Mouse (Mus musculus): ENCODE data around the gene Lyz1.
"Not testable (repeated sequence)": the region's sequence is repeated elsewhere in the genome, so short reads cannot be mapped to it uniquely, and the experiment has no call there.

The Lyz1 gene

DNA sequence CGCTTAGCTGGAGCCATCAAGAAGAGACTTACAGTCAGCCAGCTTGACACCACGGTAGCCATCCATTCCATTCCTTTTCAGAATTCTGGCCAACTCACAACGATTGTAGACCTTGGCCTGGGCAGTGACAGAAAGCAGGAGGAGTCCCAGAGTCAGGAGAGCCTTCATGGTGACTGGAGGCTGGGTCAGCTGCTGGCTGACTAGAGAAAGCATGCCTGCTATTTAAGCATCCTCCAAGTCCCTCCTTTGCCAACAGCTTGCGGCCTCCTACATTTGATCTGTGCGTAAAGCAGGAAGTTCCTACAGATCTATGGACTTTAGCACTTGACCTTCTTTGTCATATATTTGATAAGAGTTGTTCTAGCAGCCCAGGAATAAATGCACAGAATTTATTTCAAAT is at the start of gene Lyz1:
TSS of gene Lyz1 (minus strand) at position 198 of the 400 bp plus-strand sequence.
- in situ Hi-C loops (cut with MboI; ENCODE audit: low pct_unique_long_range_greater_than_20kb in 1 of 2, low sequenced_read_pairs in 2 of 2, unreplicated experiment in 1 of 2) = no loop called here

DNA sequence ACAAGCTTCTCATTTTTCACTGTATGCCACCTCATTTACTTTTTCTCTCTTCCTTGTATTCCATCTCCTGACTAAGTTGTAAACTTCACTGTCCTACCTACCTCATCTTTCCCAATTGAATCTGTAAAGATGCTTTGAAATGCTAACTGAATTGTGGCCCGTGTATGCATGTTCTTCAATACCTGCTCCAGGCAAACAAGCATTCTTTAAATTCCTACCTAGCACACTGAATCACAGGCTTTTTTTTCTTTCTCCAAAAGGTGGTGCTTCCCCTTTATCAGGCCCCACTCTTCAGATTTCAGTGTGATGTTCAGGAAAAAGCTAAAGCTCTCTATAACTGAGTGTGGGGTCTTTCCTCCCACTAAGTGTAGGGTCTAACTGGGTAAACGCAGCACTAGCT is 49.7 kb upstream of the Lyz1 start:
- in situ Hi-C loops (cut with MboI; ENCODE audit: low pct_unique_long_range_greater_than_20kb in 1 of 2, low sequenced_read_pairs in 2 of 2, unreplicated experiment in 1 of 2) = no loop called here

DNA sequence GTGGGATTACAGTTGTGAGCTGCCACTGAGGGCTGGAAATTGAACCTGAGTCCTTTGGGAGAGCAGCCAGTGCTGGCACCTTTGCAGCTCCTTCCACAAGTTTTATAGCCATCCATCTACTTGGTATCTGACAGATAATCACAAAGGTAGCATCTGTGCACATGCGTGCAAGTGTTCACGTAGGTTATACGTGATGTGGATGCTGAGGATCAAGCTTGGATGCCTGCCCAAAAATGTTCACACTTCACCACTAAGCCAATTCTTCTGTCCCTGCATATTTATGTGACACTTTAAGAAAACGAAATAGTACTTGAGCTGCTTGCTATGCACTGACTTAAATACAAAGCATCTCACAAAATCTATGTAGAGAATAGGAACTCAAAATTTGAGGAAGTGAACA is 48.4 kb upstream of the Lyz1 start:
- in situ Hi-C loops (cut with MboI; ENCODE audit: low pct_unique_long_range_greater_than_20kb in 1 of 2, low sequenced_read_pairs in 2 of 2, unreplicated experiment in 1 of 2) = no loop called here

DNA sequence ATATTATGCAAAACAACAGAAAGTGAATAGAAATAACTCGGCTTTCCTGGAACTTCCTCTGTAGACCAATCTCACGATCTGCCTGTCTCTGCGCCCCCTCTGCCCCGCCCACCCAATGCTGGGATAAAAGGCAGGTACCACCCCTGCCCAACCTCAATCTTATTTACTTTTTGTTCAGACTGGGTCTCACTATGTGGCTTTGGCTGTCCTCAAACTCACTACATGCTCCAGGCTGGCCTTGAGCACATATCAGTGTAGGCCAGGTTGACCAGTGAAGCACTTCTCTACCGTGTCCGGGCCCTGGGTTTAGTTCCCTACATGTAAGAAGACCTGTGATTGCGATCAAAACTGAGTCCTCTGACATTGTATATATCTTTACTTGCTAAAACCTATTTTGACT is 46.6 kb upstream of the Lyz1 start:
- in situ Hi-C loops (cut with MboI; ENCODE audit: low pct_unique_long_range_greater_than_20kb in 1 of 2, low sequenced_read_pairs in 2 of 2, unreplicated experiment in 1 of 2) = no loop called here

DNA sequence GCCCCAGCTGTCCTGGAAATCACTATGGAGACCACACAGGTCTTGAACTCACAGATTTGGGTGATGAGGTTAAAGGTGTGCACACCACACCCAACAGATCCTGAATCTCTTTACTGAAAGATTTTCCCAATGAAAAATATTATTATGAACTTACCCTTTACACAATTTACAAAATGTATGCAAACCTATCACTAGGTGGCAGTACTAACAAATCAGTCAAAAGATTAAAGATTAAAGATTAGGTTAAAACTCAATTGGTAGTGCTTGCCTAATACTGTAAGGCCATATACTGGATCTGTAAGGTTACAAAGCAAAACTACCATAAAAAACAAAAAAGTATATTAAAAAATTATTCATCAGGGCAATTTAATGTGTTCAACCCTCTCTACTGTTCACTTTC is 45.3 kb upstream of the Lyz1 start:
- in situ Hi-C loops (cut with MboI; ENCODE audit: low pct_unique_long_range_greater_than_20kb in 1 of 2, low sequenced_read_pairs in 2 of 2, unreplicated experiment in 1 of 2) = no loop called here

DNA sequence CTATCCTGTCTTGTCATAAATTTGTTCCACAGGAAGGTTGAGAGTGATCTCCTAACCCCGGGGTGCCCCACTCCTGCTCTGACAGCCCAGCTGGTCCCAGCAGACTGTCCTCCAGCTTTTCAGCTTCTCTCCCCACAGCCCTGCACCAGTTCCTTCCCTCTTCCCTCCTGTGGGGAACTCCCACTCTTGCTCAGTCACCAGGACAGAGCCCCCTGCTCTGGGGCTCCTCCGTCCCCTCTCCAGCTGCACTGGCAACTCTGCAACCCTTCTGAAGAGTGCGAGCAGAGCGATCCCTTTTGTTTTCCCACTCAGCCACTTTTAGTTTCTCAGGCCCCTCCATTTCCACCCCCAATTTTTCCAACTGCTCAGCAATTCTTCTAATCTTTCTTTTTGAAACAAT is 43.0 kb upstream of the Lyz1 start:
- in situ Hi-C loops (cut with MboI; ENCODE audit: low pct_unique_long_range_greater_than_20kb in 1 of 2, low sequenced_read_pairs in 2 of 2, unreplicated experiment in 1 of 2) = no loop called here

DNA sequence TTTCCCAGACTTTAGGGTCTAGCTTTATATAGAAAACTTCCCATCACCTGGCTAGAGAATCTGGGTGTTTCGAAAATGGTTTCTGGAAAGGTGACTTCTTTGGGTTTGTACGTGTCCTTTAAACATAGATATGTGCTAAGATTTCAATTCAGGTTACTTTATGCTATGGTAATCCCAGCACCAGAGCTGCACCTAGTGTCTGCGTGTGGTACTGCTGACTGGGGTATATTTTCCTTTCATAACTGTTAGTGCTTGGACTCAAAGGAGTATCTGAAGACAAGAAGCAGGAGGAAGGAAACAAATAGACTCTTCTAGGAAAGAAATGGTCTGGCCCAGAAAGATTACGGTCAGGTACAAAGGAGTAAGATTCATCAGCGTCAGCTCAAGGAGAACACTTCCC is 37.9 kb upstream of the Lyz1 start:
- in situ Hi-C loops (cut with MboI; ENCODE audit: low pct_unique_long_range_greater_than_20kb in 1 of 2, low sequenced_read_pairs in 2 of 2, unreplicated experiment in 1 of 2) = no loop called here

DNA sequence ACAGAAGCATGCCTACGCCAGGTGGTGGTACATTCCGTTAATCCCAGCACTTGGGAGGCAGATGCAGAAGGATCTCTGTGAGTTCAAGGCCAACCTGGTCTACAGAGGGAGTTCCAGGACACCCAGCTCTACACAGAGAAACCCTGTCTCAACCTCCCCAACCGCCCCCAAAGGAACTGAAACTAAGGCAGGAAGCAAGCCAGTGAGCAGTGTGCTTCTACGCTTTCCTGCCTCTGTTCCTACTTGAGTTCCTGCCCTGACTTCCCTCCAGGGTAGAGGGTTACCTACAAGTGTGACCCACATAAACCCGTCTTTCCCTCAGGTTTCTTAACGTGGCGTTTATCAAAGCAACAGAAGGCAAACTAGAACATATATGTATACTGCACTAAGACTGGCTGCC is 31.1 kb upstream of the Lyz1 start:
- in situ Hi-C loops (cut with MboI; ENCODE audit: low pct_unique_long_range_greater_than_20kb in 1 of 2, low sequenced_read_pairs in 2 of 2, unreplicated experiment in 1 of 2) = no loop called here

DNA sequence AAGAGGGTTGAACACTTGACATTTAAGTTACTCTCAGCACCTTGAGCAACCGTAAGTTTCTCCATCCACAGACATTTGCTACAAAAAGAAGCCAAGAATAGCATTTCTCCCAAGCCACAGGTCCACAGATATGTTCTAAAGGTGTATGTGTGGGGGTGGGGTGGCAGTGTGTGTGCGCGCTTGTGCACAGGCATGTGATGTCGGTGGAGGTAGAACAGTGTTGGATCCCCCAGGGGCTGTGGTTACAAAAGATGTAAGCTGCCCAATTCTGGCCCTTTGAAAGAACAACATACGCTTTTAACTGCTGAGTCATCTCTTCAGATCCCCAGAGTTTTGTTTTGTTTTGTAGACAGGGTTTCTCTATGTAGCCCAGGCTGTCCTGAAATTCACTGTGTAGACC is 30.0 kb upstream of the Lyz1 start:
- in situ Hi-C loops (cut with MboI; ENCODE audit: low pct_unique_long_range_greater_than_20kb in 1 of 2, low sequenced_read_pairs in 2 of 2, unreplicated experiment in 1 of 2) = no loop called here

DNA sequence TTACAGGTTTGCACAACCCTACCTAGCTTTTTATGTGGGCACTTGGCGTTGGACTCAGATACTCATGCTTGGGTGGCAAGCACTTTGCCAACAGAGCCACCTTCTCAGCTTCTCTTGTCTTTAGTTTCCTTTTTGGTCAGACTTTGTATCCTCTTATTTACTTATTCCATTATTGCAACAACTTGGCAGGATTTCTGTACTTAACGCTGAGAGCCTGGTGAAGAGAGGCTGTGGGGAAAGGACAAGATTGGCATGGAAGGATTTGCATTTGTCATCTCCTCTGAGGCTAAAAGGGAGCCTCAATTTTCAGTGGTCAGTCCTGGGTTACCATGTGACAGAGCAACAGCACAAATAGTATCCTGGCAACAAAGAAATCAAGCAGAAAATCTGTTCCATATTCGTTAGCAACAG is 27.9 kb upstream of the Lyz1 start:
- in situ Hi-C loops (cut with MboI; ENCODE audit: low pct_unique_long_range_greater_than_20kb in 1 of 2, low sequenced_read_pairs in 2 of 2, unreplicated experiment in 1 of 2) = no loop called here

DNA sequence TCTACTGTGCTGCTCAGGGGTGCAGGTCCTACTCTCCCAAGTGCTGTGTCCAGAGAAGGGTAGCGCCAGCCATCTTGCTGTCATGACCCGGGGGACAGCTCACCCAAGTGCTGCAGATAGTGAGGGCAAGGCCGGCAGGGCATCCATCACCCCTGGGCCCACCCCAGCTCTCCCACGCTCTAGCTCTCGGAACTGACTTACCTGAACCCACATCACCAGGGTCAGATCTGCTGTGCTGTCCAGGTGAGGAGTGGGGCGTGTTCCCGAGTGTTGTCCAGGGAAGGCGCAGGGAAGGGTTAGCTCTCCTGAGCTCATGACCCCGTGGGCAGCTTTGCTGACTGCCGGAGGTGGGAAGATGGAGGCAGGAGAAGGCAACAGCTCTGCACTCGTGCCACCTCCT is 23.7 kb upstream of the Lyz1 start:
- in situ Hi-C loops (cut with MboI; ENCODE audit: low pct_unique_long_range_greater_than_20kb in 1 of 2, low sequenced_read_pairs in 2 of 2, unreplicated experiment in 1 of 2) = no loop called here

DNA sequence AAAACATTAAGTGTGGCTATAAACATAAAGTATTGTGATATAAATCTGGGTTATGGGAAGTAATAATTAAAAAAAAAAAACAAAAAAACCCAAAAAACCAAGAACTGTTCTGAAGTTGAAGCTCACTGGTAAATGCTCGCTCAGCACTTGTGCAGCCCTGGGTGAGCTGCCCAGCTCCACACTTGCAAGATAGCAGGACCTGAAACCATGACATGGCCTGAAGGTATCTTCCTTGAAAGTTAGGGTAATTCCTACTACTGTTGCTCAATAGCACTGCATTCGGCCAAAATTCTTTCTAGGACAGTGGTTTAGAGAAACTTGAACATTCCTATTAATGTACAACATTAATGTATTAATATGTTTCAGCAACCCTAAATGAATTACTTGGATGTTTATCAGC is 20.5 kb upstream of the Lyz1 start:
- in situ Hi-C loops (cut with MboI; ENCODE audit: low pct_unique_long_range_greater_than_20kb in 1 of 2, low sequenced_read_pairs in 2 of 2, unreplicated experiment in 1 of 2) = no loop called here

DNA sequence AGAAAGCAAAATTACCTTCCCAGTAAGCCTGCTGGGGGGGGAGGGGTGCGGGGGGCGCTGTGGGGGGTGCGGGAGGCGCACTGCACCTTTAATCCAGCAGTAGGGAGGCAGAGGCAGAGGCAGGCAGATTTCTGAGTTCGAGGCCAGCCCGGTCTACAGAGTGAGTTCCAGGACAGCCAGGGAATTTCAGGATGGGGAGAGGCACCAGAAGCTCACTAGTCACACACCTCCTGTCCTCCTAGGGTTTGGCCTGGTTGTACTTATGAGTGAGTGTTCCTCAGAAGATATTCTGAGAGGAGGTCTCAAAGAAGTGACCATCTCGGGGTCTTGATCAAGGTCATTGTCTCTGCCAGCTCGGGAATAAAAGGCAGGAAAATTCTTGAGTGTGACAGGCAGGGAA is 19.5 kb upstream of the Lyz1 start:
- in situ Hi-C loops (cut with MboI; ENCODE audit: low pct_unique_long_range_greater_than_20kb in 1 of 2, low sequenced_read_pairs in 2 of 2, unreplicated experiment in 1 of 2) = no loop called here

DNA sequence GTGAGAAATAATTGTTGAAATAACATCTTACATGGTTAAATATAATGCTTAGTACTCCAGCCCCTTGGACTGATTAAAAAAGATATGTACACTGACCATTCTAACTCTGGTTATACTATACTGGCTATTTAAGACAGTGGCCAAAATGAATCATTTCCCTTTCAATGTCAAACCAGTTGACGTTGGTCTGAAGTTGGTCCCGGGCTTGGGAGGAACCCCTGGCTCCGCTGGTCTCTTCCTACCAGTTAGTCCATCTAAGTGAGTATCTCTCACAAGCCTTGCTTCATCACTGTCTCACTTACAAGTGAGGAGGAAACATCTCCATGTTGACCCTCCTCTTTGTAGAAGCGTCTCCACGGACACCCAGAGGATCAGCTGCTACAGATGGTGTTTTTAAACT is 11.7 kb upstream of the Lyz1 start:
- in situ Hi-C loops (cut with MboI; ENCODE audit: low pct_unique_long_range_greater_than_20kb in 1 of 2, low sequenced_read_pairs in 2 of 2, unreplicated experiment in 1 of 2) = no loop called here

DNA sequence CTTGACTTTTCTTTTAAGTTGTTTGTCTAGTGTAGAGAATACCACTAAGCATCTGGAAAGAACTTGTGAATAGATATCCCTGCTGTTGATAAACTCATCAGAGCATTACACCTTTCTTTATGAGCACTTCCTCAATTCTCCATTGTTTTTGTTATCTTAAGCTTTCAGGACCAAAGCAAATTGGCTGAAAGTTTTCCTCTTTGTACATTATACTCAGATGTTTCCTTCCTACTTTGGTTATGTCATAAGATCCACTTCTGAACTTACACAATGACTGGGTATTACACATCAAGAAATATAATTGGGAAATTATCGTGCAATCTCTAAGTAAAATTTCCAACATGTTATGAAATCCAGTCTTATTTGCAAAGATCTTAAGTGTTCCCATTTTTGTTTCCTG is 9.0 kb upstream of the Lyz1 start:
- in situ Hi-C loops (cut with MboI; ENCODE audit: low pct_unique_long_range_greater_than_20kb in 1 of 2, low sequenced_read_pairs in 2 of 2, unreplicated experiment in 1 of 2) = no loop called here

DNA sequence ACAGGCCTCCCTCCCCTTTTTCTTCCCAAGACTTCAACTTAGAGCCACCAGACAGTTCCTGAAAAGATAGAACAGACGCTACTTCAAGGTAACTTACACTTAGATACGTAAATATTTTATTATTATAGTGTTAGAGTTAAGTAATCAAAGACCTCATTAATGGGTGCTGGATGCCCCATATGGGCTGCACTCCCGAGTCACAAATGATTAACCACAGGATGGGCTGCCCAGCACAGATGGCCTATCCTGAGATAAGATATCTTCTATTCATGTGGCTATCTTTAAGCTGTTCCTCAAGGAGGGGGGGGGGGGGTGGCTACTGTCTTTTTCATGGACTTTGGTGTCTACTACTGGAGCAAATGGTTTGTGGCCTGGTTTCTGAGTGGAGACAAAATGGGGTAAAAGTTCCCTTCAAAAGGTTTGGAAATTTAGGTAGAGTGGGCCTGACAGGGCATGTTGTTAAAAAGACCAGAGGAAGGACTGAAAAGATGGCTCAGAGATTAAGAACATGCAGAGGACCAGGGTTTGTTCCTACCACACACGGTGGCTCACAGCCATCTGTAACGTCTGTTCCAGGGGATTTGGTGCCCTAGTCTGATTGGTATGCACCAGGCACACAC is 7.3 kb upstream of the Lyz1 start:
- in situ Hi-C loops (cut with MboI; ENCODE audit: low pct_unique_long_range_greater_than_20kb in 1 of 2, low sequenced_read_pairs in 2 of 2, unreplicated experiment in 1 of 2) = no loop called here

DNA sequence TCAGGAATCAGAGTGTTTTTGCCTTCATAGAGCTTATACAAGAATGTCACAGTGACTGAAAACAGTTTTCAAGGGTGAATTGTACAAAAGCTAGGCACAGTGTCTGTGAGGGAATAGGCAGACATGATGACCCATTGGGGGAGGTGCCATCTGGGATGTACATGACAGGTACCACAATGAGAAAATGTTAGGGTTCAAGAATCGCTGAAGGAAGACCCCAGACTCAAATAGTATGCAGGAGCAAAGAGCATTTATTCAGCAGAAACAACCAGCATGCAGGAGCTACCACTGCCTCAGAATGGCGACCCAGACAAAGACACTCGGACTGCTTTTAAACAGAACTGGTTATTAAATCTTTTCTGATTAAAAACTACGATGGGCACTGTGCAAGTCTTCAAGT is 6.4 kb upstream of the Lyz1 start:
- in situ Hi-C loops (cut with MboI; ENCODE audit: low pct_unique_long_range_greater_than_20kb in 1 of 2, low sequenced_read_pairs in 2 of 2, unreplicated experiment in 1 of 2) = no loop called here

DNA sequence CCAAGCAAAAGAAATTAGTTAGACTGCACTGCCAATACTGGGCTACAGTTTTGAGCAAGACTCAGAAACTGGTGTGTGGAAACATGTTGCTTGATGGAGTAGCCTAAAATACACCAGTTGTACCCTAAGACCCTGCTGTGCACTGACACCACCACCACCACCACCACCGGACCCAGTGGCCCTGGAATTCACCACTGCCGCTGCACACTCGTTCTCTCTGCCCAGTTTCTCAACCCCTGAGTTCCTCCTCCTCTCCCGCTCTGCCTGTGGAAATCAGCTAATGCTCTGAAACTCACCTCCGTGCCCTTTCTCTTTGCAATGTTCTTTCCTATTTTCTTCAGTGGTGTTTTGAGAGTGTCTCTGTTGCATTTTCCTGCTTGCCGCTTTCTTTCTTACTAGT is 5.7 kb upstream of the Lyz1 start:
- in situ Hi-C loops (cut with MboI; ENCODE audit: low pct_unique_long_range_greater_than_20kb in 1 of 2, low sequenced_read_pairs in 2 of 2, unreplicated experiment in 1 of 2) = no loop called here

DNA sequence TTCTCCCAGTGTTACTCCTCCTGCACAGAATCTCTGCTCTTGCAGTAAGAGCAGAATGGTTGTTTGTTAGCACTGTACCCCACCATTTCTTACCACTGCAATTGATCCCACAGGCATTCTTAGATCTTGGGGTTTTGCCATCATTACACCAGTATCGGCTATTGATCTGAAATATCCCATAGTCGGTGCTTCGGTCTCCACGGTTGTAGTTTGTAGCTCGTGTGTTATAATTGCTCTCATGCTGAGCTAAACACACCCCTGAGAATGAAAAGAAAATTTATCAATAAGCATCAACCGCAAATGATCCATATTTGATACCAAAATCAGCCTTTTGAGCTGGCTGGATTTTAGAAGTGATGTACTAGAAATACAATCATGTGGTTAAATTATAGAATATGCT is 1.7 kb downstream of the Lyz1 start:
- in situ Hi-C loops (cut with MboI; ENCODE audit: low pct_unique_long_range_greater_than_20kb in 1 of 2, low sequenced_read_pairs in 2 of 2, unreplicated experiment in 1 of 2) = not testable (repeated sequence)

DNA sequence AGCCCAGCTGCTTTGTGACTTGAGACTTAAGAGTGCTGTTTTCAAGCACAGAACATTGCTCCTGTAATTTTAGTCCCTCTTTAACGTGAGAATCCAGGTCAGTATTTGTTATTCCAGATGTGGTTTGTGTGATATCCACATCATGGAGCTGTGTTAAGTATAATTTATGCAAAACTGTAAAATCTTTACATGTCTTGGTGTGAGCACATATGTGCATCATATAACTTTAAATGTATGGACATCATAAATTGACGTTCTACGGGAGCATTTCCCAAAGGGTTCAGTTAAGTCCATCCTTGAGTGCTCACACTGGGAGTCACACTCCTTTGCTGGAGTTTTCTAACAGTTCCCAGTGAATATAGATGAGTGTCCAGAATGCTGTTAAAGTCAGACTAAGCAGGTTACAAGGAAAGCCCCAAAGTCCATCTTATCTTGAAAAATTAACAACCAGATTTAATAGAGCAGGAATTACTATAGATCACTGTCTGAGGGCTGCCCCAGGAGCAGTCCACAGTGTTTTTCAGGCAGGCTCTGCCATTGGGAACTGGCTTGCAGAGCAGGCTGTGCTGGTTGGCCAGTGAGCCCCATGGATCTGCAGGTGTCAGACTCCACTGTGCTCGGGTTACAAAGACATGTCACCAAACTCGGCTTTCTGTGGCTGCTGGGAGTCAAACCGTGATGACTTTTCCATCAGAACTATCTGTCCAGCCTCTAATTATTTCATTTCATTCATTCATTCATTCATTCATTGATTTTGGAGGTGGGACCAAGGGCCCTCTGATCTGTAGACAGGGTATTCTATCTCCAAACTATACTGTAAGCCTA is 2.4 kb downstream of the Lyz1 start:
- in situ Hi-C loops (cut with MboI; ENCODE audit: low pct_unique_long_range_greater_than_20kb in 1 of 2, low sequenced_read_pairs in 2 of 2, unreplicated experiment in 1 of 2) = no loop called here
